Mouse (Mus musculus): ENCODE measurements around the gene Tmem123. TPM values are rescaled to one million over a fixed set of nuclear protein-coding genes. Genes with fewer than 3 reads are reported as not detected.

Tmem123 gene
- polyA plus RNA-seq, 1 experiment, result 90.0 TPM

- WGBS, result 93% methylated on average over 6 of the region's 6 CpGs
- DNase-seq (ENCODE audit: low read depth in 1 of 2, low spot score in 2 of 2), result no peak
- H3K27ac ChIP-seq (ENCODE audit: insufficient read depth, low read length), result no peak overlapping the region
- peaks cover 34% of the 10 kb centered on the region for H3K36me3 ChIP-seq (ENCODE audit: control insufficient read depth, insufficient read depth, low read length)
- TF ChIP-seq POLR2A (IDR thresholded peaks at IDR 0.05; ENCODE audit: low read depth, low read length) (no peak), CTCF (IDR thresholded peaks at IDR 0.05; ENCODE audit: extremely low read depth, insufficient read depth, insufficient read length, insufficient replicate concordance) (no peak)
- H3K4me3 ChIP-seq (ENCODE audit: extremely low read depth, insufficient read depth, insufficient read length), result no peak overlapping the region
- H3K27me3 ChIP-seq (ENCODE audit: control insufficient read depth, insufficient read depth, low read length), result no peaks in the 10 kb centered on the region
- peaks cover 14% of the 10 kb centered on the region for H3K4me1 ChIP-seq (ENCODE audit: control insufficient read depth, insufficient read depth, insufficient read length)
These were observed 24.6 kb downstream of the Tmem123 start for GRCm38 (mm10) chr9:7788411-7788810.

GRCm38 (mm10) chr9:7789764-7790575 is 26.1 kb downstream of the Tmem123 start:
- H3K27ac ChIP-seq (ENCODE audit: insufficient read depth, low read length), result no peak overlapping the region
- H3K36me3 ChIP-seq (ENCODE audit: control insufficient read depth, insufficient read depth, low read length), result peaks cover 38% of the 10 kb centered on the region

DNA sequence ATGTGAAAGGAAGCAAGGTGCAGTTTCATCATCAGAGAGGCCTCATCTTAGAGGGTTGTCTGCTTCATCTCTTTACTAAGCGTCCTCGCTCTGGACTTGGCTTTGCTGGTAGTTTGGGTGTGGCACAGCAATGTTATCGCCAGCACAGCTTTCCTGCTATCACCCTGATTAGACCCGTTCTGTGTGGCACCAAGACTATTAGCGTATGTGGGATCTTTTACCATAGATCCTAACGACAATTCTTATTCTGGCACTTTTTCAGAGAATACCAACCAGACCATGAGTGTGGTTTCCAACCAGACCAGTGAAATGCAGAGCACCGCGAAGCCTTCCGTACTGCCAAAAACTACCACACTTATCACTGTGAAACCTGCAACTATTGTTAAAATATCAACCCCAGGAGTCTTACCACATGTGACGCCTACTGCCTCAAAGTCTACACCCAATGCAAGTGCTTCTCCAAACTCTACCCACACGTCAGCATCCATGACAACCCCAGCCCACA is 26.8 kb downstream of the Tmem123 start:
- no peak for DNase-seq (ENCODE audit: low read depth in 1 of 2, low spot score in 2 of 2)
- Histone ChIP-seq H3K4me3 (ENCODE audit: extremely low read depth, insufficient read depth, insufficient read length) (no peak overlapping the region), H3K27me3 (ENCODE audit: control insufficient read depth, insufficient read depth, low read length) (no peaks in the 10 kb centered on the region), H3K27ac (ENCODE audit: insufficient read depth, low read length) (no peak overlapping the region), H3K4me1 (ENCODE audit: control insufficient read depth, insufficient read depth, insufficient read length) (peaks cover 4% of the 10 kb centered on the region), H3K36me3 (ENCODE audit: control insufficient read depth, insufficient read depth, low read length) (peaks cover 40% of the 10 kb centered on the region)
- TF ChIP-seq CTCF (IDR thresholded peaks at IDR 0.05; ENCODE audit: extremely low read depth, insufficient read depth, insufficient read length, insufficient replicate concordance) (no peak), POLR2A (IDR thresholded peaks at IDR 0.05; ENCODE audit: low read depth, low read length) (no peak)
- WGBS, result 77% methylated on average over 11 of the region's 11 CpGs

More at GRCm38 (mm10) chr9:7789764-7790575, 26.1 kb downstream of the Tmem123 start:
- Histone ChIP-seq H3K27me3 (ENCODE audit: control insufficient read depth, insufficient read depth, low read length) (no peaks in the 10 kb centered on the region), H3K4me3 (ENCODE audit: extremely low read depth, insufficient read depth, insufficient read length) (no peak overlapping the region), H3K4me1 (ENCODE audit: control insufficient read depth, insufficient read depth, insufficient read length) (peaks cover 10% of the 10 kb centered on the region)
- DNase-seq (ENCODE audit: low read depth in 1 of 2, low spot score in 2 of 2), result no peak
- TF ChIP-seq POLR2A (IDR thresholded peaks at IDR 0.05; ENCODE audit: low read depth, low read length) (no peak), CTCF (IDR thresholded peaks at IDR 0.05; ENCODE audit: extremely low read depth, insufficient read depth, insufficient read length, insufficient replicate concordance) (no peak)
- WGBS, result 88% methylated on average over 8 of the region's 8 CpGs

GRCm38 (mm10) chr9:7793561-7793960 is 29.7 kb downstream of the Tmem123 start:
- Histone ChIP-seq H3K27me3 (ENCODE audit: control insufficient read depth, insufficient read depth, low read length) (no peaks in the 10 kb centered on the region), H3K4me1 (ENCODE audit: control insufficient read depth, insufficient read depth, insufficient read length) (no peaks in the 10 kb centered on the region), H3K4me3 (ENCODE audit: extremely low read depth, insufficient read depth, insufficient read length) (no peak overlapping the region), H3K27ac (ENCODE audit: insufficient read depth, low read length) (no peak overlapping the region), H3K36me3 (ENCODE audit: control insufficient read depth, insufficient read depth, low read length) (peaks cover 40% of the 10 kb centered on the region)
- TF ChIP-seq CTCF (IDR thresholded peaks at IDR 0.05; ENCODE audit: extremely low read depth, insufficient read depth, insufficient read length, insufficient replicate concordance), result no peak
- TF ChIP-seq POLR2A (IDR thresholded peaks at IDR 0.05; ENCODE audit: low read depth, low read length), result no peak
- DNase-seq (ENCODE audit: low read depth in 1 of 2, low spot score in 2 of 2), result no peak
- WGBS, result 94% methylated on average over 2 of the region's 2 CpGs

GRCm38 (mm10) chr9:7795581-7795980 is 31.7 kb downstream of the Tmem123 start:
- Histone ChIP-seq H3K36me3 (ENCODE audit: control insufficient read depth, insufficient read depth, low read length) (peaks cover 32% of the 10 kb centered on the region), H3K27ac (ENCODE audit: insufficient read depth, low read length) (no peak overlapping the region)
- no peak for TF ChIP-seq CTCF (IDR thresholded peaks at IDR 0.05; ENCODE audit: extremely low read depth, insufficient read depth, insufficient read length, insufficient replicate concordance)
- no peak for TF ChIP-seq POLR2A (IDR thresholded peaks at IDR 0.05; ENCODE audit: low read depth, low read length)

GRCm38 (mm10) chr9:7796129-7796864 is 32.5 kb downstream of the Tmem123 start:
- Histone ChIP-seq H3K27me3 (ENCODE audit: control insufficient read depth, insufficient read depth, low read length) (no peaks in the 10 kb centered on the region), H3K4me3 (ENCODE audit: extremely low read depth, insufficient read depth, insufficient read length) (no peak overlapping the region), H3K36me3 (ENCODE audit: control insufficient read depth, insufficient read depth, low read length) (peaks cover 26% of the 10 kb centered on the region), H3K27ac (ENCODE audit: insufficient read depth, low read length) (no peak overlapping the region), H3K4me1 (ENCODE audit: control insufficient read depth, insufficient read depth, insufficient read length) (no peaks in the 10 kb centered on the region)
- no peak for DNase-seq (ENCODE audit: low read depth in 1 of 2, low spot score in 2 of 2)
- 84% methylated on average over 6 of the region's 6 CpGs for WGBS
- no peak for TF ChIP-seq POLR2A (IDR thresholded peaks at IDR 0.05; ENCODE audit: low read depth, low read length)
- TF ChIP-seq CTCF (IDR thresholded peaks at IDR 0.05; ENCODE audit: extremely low read depth, insufficient read depth, insufficient read length, insufficient replicate concordance), result no peak

More at GRCm38 (mm10) chr9:7795581-7795980, 31.7 kb downstream of the Tmem123 start:
- no peak overlapping the region for H3K4me3 ChIP-seq (ENCODE audit: extremely low read depth, insufficient read depth, insufficient read length)
- no peaks in the 10 kb centered on the region for H3K4me1 ChIP-seq (ENCODE audit: control insufficient read depth, insufficient read depth, insufficient read length)
- no peak for DNase-seq (ENCODE audit: low read depth in 1 of 2, low spot score in 2 of 2)
- H3K27me3 ChIP-seq (ENCODE audit: control insufficient read depth, insufficient read depth, low read length), result no peaks in the 10 kb centered on the region
